Mouse (Mus musculus): ENCODE data around the gene Srbd1.

Srbd1 gene

DNA sequence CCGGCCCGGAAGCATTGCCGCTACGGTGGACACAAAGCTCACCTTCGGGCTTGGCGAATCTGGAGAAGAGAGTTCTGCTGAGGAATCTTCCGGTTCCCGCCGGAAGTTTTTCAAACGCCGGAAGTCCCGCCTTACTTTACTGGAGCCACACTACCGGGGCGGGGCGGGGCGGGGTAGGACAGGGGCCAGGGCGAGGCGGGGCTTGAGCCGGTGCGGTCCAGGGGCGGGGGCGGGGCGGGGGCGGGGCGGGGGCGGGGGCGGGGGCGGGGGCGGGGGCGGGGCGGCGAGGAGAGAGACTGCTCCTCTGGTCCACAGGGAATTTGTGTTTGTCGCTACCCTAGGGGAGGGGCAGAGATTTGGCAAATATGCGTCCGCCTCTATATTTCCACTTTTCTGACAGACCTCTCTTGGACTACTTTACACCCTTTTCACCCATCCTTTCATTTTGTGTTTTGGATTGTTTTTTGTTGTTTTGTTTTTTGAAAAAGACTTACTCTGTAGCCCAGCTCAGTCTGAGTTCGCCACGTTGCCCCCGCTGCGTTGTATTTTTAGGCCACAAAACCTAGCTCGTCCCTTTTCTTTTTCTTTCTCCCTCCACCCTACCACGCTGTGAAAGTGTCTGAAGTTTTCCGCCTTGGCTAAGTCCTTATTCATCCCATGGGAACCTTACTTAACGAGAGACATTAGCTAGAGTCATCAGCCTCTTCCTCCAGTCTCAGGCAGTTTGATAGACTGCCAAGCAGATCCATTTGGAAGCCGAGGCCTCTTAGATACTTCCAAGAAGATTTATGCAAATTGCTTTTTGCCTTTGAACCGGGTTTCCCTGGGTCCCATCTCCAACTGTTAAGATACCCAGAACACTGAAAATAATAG is at the start of gene Srbd1:
Srbd1 (minus strand) TSS at position 97 of the 873 bp plus-strand sequence.
- peak; percentile 96 for DNase-seq

DNA sequence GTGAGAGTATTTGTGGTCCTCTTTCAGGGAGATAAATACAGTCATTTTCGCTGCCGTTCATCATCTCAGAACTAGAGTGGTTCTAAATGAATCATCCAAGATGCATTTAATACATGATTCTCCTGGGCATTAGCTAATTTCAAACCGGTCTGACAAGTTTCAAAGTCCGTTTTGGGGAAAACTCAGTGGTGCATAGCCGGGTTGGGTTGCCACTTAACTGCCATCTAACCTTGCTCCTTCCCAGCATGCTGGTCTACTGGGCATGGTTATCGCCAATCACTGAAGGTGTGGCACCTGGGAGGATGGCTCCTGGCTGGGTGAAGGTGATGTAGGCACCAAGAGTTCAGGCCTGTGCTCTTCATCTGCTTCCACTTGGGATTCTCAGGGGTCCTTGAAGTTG is 49.0 kb upstream of the Srbd1 start:
- DNase-seq = no peak

- DNase-seq = no peak
These were observed 42.8 kb upstream of the Srbd1 start for GRCm38 (mm10) chr17:86187777-86188176.

DNA sequence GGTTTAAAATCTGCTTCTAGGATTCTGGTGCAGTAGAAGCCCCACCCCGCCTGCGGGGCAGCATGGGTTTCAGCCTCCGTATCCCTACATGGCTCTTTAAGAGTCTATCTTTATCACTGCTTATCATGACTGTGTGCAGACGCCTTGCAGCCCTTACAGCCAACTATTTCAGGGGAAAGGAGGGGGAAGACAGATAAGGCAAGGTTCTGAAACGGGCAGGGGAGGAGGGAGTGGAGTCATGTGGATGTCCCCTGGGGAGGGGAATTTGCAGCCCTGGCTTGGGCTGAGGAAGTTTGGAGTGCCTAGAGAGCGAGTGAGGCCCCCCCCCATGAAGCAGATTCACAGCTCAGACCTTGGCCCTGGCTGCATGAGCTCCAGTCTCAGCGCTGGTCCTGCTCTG is 40.6 kb upstream of the Srbd1 start:
- DNase-seq = no peak

- no peak for DNase-seq
These were observed 39.7 kb upstream of the Srbd1 start for GRCm38 (mm10) chr17:86184552-86185209.

DNA sequence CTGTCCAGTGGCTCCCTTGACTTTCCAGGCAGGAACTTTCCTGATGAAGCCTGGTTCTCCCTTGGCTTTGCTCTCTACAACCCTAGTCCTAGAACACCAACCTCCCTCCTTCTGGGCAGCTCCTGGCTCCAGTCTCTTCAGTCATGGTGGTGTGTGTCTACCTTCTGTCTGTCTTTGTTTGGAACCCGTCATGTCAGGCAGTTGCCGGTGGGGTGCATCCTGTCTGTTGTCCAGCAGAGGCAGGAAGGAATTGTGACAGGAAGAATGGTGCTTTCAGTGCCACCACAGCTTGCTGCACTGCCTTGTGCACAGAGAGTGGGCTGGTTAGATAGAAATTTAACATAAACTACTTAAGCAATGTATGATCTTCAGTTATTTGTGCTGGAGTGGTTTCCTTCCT is 38.8 kb upstream of the Srbd1 start:
- no peak for DNase-seq

DNA sequence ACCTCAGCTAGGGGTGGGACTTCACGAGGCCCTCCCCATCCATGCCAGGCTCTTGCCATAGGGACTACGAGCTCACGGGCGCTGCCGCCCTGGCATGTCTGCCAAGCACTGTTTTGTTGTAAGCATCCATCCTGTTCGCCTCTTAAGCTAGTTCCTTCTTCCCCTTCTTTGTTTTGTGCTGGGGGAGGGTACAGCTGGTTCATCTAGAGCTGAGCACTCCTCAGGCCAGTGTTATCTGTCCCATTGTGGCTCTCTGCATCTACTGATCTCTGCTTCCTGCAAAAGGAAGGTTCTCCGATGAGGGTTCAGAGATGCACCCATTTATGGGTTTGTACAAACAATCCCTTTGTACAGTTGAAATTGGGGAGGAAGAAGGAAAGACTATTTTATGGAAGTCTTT is 31.7 kb upstream of the Srbd1 start:
- no peak for DNase-seq

- DNase-seq = no peak
These were observed 30.5 kb upstream of the Srbd1 start for GRCm38 (mm10) chr17:86175516-86175915.

GRCm38 (mm10) chr17:86170164-86170958 is 25.4 kb upstream of the Srbd1 start:
- no peak for DNase-seq

DNA sequence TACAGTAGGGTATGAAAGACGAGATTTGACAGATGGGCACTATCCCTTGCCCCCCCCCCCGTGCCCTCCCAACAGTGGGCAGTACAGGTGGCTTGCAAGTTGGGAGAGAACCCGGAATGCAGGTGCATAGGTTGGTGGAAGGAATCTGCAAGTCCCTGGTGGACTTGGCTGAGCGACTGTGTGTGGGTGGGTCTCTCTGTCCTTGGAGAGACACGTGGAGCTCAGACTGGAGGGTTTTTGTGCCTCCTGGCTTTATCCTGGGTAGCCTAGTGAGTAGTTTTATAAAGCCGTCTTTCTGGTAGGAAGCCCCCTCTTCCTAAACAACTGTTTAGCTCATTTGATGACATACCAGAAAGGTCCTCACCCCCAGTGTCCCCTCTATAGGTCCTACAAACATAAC is 24.1 kb upstream of the Srbd1 start:
- DNase-seq = no peak

DNA sequence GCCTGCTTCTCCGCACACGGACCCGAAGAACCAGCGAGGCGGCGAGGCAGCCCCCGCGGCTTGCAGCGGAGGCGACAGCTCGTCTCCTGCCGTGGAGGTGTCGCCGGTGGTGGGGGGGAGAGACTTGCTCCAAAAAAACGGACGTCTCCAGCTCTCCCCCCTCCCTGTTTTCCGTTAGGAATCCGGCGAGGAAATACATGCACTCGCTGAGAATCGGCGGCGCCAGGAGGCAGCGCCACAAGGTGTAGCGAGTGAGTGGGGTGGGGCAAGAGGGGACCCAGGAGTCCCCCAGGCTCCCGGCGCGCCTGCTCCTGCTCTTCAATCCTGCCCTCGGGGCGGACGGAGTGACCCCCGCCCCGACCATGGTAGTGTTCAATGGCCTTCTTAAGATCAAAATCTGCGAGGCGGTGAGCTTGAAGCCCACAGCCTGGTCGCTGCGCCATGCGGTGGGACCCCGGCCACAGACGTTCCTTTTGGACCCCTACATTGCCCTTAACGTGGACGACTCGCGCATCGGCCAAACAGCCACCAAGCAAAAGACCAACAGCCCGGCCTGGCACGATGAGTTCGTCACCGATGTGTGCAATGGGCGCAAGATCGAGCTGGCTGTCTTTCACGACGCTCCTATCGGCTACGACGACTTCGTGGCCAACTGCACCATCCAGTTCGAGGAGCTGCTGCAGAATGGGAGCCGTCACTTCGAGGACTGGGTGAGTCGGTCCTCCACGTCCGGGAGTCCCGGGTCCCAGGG is 23.4 kb upstream of the Srbd1 start:
- DNase-seq = peak; percentile 62

GRCm38 (mm10) chr17:86167320-86168230 is 22.6 kb upstream of the Srbd1 start, which contains the start of gene Prkce:
Prkce (plus strand) TSS chr17:86167785.
- DNase-seq = peak; percentile 91

DNA sequence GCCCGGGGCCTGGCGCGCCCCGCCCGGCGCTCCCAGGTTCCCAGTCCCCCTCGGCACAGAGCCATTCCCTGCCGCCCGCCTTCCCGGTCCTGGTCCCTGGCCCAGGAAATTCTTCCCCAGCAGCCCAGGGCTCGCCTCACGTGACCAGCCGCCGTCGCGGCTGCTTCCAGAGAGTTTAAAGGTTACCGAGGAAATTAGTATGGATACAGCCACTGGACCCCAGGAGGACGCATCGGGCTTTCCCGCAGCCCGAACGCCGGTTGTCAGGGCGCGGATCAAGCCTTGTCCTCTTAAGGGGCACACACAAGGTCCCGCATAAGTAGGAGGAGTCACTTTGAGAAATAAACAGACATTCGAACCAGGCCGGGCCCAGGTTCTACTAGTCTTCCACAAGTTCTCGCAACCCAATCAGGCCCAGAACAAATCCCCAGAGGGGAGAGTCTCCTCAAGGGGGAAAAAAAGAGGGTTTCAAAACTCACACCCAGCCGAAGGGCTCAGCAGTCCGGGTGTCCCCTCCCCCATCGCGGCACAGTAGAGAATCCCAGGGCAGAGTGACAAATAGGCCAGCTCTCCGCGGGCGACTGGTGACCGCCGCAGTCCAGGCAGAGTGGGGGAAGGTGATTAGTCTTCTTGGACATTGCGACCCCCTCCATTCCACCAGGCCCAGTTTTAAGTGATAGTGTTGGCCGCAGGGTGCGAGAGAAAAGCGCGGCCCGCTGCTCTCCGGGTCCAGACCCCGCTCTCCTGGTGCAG is 21.8 kb upstream of the Srbd1 start:
- peak; percentile 85 for DNase-seq

DNA sequence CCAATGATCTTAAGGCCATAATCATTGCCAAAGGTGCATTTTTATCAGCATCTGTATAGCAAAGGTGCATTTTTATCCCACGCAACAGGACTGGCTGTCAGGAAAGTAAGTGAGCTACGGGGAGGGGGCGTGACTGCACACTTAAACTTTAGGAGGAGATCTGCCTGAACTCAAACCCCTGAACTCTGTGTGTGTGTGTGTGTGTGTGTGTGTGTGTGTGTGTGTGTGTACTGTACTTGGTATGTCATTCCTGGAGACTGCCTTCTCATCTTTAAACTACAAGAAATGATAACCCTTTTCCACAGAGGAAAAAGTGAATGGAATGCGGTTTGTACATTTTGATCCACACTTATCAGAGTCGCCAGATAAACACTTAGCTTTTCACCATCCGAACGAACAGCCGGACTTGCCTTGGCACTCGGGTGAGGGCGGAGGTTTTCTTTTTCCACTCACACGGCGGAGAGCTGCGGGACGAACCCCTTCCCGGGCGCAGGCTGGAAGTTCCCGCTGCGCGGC is 21.1 kb upstream of the Srbd1 start:
- no peak for DNase-seq

- DNase-seq = no peak
These were observed 19.4 kb upstream of the Srbd1 start for GRCm38 (mm10) chr17:86164416-86164815.

DNA sequence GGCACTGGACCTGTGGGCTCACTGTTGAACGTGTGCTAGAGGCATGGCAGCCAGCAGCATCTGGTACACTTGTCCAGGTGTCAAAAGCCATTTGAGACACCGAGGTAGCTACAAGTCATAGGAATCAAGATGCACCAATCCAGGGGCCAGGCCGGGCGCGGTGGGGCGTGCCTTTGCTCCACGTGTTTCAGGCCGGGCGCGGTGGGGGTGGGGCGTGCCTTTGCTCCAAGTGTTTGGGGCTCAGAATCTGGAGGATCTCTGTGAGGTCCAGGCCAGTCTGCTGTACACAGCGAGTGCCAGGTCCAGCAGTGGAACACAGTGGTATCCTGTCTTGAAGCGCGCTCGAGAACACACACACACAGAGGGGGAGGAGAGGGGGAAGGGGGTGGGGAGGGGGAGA is 17.7 kb upstream of the Srbd1 start:
- DNase-seq = no peak

DNA sequence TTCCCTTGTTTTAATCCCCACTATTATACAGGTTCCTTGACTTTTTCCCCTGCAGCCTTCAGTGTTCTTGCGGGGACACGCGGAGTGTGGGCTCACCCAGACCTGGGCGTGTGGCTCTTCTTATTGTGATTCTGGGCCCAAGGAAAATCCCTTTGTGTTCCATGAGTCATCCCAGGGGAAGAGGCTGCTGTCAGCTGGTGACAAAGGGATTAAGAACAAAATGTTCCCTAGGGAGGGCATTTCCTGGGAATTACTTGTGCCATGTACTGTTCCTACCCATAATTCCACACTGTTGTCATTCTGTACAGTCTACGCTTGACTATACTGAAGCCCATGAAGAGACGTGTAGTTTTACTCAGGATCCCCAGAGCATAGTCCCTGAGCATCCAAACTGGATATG is 12.0 kb upstream of the Srbd1 start:
- peak; percentile 56 for DNase-seq

DNA sequence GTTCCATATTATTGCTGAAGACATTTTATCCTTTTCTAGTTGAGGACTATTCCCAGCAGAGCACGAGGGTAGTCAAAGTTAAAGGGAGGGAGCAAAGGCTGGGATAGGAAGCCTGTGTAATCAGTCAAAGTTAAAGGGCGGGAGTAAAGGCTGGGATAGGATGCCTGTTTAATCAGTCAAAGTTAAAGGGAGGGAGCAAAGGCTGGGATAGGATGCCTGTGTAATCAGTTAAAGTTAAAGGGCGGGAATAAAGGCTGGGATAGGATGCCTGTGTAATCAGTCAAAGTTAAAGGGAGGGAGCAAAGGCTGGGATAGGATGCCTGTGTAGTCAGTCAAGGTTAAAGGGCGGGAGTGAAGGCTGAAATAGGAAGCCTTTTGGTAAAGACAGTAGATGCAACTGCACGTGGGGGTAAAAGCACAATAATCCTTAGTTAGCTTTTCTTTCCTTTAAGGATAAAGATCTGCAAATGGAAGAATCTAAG is 5.9 kb upstream of the Srbd1 start:
- peak; percentile 96 for DNase-seq

DNA sequence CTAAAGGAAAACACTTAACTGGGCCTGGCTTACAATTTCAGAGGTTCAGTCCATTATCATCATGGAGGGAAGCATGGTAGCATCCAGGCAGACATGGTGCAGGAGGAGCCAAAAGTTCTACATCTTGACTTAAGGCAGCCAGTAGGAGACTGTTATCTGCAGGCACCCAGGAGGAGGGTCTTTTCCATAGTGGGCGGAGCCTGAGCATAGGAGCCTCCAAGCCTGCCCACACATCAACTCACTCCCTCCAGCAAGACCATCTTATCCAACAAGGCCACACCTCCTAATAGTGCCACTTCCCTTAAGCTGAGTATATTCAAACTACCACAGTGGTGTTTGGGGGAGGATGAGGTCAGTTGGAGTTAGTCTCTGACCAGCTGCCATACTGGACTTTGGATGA is 4.8 kb upstream of the Srbd1 start:
- no peak for DNase-seq

DNA sequence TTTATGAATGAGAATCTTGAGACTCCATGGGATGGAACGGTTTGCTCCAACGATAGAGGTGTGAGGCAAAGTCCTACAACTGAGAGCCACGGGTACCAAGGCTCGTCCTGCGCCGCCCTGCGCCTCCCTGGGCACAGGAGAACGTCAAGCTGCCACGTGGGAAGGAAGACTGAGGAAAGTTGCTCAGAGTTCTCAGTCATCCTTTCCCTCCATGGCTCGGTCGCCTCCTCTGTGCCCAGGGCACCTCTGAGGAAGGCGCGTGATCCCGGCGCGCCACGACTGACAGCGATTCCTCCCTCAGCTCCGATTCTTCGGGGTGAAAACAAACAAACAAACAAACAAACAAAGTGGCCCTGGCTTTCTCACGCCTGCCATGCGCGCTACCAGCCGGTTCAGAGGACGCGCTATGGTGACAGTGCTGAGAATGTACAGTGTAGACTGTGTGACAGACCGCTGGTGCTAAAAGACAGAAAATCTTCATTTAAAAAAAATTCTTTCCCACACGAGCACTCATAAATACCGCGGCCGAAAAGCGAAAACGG is 367 bp downstream of the Srbd1 start:
- DNase-seq = no peak
